ENCODE assay signal across 8 mouse cellular contexts in genomic region chr13:81570241-81570821, GRCm38 (mm10).
DNase-seq lines count a peak whose midpoint lies in the region; ATAC-seq lines count a peak whose summit lies in the region.

No protein-coding gene starts in this region.

- peak overlapping the region; percentile 34 for H3K4me3 ChIP-seq in forebrain, embryonic 15.5 days
- H3K4me3 ChIP-seq in kidney, embryonic 14.5 days (ENCODE audit: low read length), result peak overlapping the region; percentile 25; the same call in 1 of the 2 replicates
- H3K4me3 ChIP-seq in neural tube, embryonic 15.5 days (replicated peaks), result peak overlapping the region; percentile 38

- no peaks in the 10 kb centered on the region for H3K27me3 ChIP-seq in forebrain, embryonic 15.5 days
- no peaks in the 10 kb centered on the region for H3K27me3 ChIP-seq in kidney, embryonic 14.5 days (ENCODE audit: control insufficient read depth, insufficient read depth, low read length)
- H3K27me3 ChIP-seq in neural tube, embryonic 15.5 days (replicated peaks), result no peaks in the 10 kb centered on the region

- peak overlapping the region; percentile 42 for H3K9ac ChIP-seq in forebrain, embryonic 15.5 days (replicated peaks)
- H3K9ac ChIP-seq in kidney, embryonic 14.5 days (ENCODE audit: low read depth, low read length), result no peak overlapping the region
- peak overlapping the region; percentile 40 for H3K9ac ChIP-seq in neural tube, embryonic 15.5 days (replicated peaks)

- H3K27ac ChIP-seq in forebrain, embryonic 15.5 days (replicated peaks), result peak overlapping the region; percentile 29
- peak overlapping the region; percentile 51 for H3K27ac ChIP-seq in kidney, embryonic 14.5 days (ENCODE audit: low read depth, low read length)
- peak overlapping the region; percentile 60; the same call in 1 of the 2 replicates for H3K27ac ChIP-seq in neural tube, embryonic 15.5 days (replicated peaks)

- peak; percentile 92 for ATAC-seq in forebrain, embryonic 15.5 days (replicated peaks)
- ATAC-seq in kidney, embryonic 14.5 days (ENCODE audit: low FRiP score, low TSS enrichment), result peak; percentile 98
- peak; percentile 81; the same call in 1 of the 2 replicates for ATAC-seq in neural tube, embryonic 15.5 days (ENCODE audit: low FRiP score)
- no peak for ATAC-seq in megakaryocyte, adult 5-6 weeks (ENCODE audit: poor library complexity, severe bottlenecking)

- H3K36me3 ChIP-seq in forebrain, embryonic 15.5 days, result no peaks in the 10 kb centered on the region
- no peaks in the 10 kb centered on the region for H3K36me3 ChIP-seq in kidney, embryonic 14.5 days (ENCODE audit: control insufficient read depth, insufficient read depth, low read length)
- no peaks in the 10 kb centered on the region for H3K36me3 ChIP-seq in neural tube, embryonic 15.5 days

- H3K4me1 ChIP-seq in forebrain, embryonic 15.5 days, result peaks cover 6% of the 10 kb centered on the region
- 0 out of 2 replicates have a peak, but pooled peaks cover 6% of the 10 kb centered on the region for H3K4me1 ChIP-seq in kidney, embryonic 14.5 days (ENCODE audit: control insufficient read depth, insufficient read depth, low read length)
- H3K4me1 ChIP-seq in neural tube, embryonic 15.5 days, result peaks cover 6% of the 10 kb centered on the region

- DNase-seq in layer of hippocampus, postnatal 10 days (ENCODE audit: low spot score in 2 of 2), result peak; percentile 34 to 39
- DNase-seq in layer of hippocampus, adult 9-10 months (ENCODE audit: low spot score), result no peak
- peak; percentile 12 to 20 for DNase-seq in cerebellum, postnatal 36 days
- no peak for DNase-seq in thymus, adult 18-20 months

- no peaks in the 10 kb centered on the region for H3K9me3 ChIP-seq in forebrain, embryonic 15.5 days
- H3K9me3 ChIP-seq in kidney, embryonic 14.5 days (ENCODE audit: control insufficient read depth, low read length), result no peaks in the 10 kb centered on the region
- no peaks in the 10 kb centered on the region for H3K9me3 ChIP-seq in neural tube, embryonic 15.5 days (replicated peaks)

- peak overlapping the region; percentile 44 for H3K4me2 ChIP-seq in forebrain, embryonic 15.5 days (replicated peaks)
- H3K4me2 ChIP-seq in kidney, embryonic 14.5 days (replicated peaks; ENCODE audit: low read depth, low read length), result peak overlapping the region; percentile 36
- peak overlapping the region; percentile 58 for H3K4me2 ChIP-seq in neural tube, embryonic 15.5 days

- WGBS in forebrain, embryonic 15.5 days, result 12% methylated on average over 12 of the region's 12 CpGs
- 36% methylated on average over 12 of the region's 12 CpGs for WGBS in kidney, embryonic 14.5 days
- 17% methylated on average over 12 of the region's 12 CpGs for WGBS in neural tube, embryonic 15.5 days

Comparison
In these comparisons a context has a peak if more than half of its experiments do, and no peak if none do; other contexts are left out.
1. DNase-seq: peak in layer of hippocampus, postnatal 10 days (2 of 2) and cerebellum, postnatal 36 days (2 of 2); none in layer of hippocampus, adult 9-10 months (single experiment) and thymus, adult 18-20 months (0 of 2).
2. Peak in every context shown above with its lines, with median percentiles within 50 percentile points of each other: H3K27ac ChIP-seq, H3K4me2 ChIP-seq and H3K4me3 ChIP-seq.